Mouse (Mus musculus): ENCODE data around the gene Iqcg. TPM values are rescaled to one million over a fixed set of nuclear protein-coding genes. Genes with fewer than 3 reads are reported as not detected.
"Not testable (repeated sequence)": the region's sequence is repeated elsewhere in the genome, so short reads cannot be mapped to it uniquely, and the experiment has no call there.

The Iqcg gene
- total RNA-seq (2021), result 0.48 and 1.6 TPM in 2 replicates
- long read RNA-seq, full-length matches to known transcripts, result 2 of 10 reads
- long read RNA-seq, partial matches to known transcripts, result 8 of 10 reads
- long read RNA-seq, other reads (novel, unspliced or antisense), result 0 of 10 reads

DNA sequence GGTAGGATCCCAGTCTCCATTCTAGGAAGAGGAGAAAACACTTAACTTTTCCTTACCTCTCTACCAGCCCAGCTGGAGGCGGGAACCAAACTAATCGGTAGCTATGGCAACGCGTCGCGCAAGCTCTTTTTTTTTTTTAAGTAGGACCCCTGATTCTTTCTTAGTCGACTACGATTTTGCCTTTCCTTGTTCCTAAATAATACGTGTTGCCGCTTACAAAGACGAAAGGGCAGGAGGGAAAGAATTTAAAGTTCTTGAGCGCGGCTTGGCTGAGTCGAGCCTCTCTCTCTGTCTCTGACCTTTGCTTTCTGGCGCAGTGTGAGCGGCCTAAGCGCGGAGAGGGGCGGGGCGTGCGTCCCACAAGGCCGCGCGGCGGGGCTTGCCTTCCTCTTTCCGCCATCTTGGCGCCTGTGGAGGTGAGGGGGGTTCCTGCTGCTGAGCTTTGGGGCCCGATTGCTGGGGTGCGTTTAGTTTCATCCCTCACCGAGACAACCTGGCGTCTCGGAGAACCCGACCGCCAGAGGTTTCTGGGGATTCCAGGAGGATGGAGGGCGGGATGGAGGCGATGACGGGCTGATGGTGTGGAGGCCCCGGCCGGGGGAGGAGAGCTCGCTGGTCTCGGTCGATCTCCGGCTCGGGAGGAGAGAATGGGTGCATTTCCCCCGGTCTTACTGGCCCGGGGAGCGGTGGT lies at the start of gene Iqcg, which contains the start of gene Rpl35a:
Gene Iqcg, minus strand, starts transcription at position 124 of the 691 bp plus-strand sequence.
Gene Rpl35a, plus strand, starts transcription at position 359 of the 691 bp plus-strand sequence.
- DNase-seq, result peak; percentile 88

DNA sequence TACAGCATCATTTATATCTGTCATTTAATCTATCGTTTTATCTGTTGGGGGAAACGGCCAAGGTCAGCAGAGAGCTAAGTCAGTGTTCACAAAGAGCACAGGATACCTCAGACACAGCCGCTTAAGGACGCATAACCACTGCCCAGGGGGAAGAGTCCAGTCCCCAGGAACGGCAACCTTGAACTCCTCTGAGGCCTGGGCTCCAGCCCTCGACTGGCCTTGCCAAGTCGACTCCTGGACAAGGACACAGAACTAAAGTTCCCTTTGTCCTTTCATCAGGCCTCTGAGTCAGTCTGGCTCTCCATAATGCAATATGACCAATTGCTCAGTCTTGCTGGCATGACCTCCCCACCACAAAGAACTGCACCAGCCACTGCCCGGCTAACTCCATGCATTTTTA lies 29.6 kb upstream of the Iqcg start:
- DNase-seq, result peak; percentile 68

DNA sequence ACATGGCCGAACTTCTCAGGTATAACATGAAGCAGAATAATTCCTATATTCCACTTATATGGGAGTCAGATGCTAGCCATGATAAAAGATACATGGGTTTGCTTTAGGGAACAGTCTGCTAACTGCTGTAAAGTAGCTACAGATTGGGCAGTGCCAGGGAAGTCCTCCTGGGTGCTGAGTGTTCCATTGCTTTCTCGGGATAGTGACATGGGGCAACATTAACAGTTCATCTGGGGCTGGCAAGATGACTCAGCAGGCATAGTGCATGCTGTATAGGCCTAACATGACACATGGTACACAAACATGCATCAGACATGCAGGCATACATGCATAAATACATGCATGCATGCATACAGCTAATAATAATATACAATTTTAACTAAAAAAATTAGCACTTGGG lies 28.0 kb upstream of the Iqcg start:
- DNase-seq, result no peak

DNA sequence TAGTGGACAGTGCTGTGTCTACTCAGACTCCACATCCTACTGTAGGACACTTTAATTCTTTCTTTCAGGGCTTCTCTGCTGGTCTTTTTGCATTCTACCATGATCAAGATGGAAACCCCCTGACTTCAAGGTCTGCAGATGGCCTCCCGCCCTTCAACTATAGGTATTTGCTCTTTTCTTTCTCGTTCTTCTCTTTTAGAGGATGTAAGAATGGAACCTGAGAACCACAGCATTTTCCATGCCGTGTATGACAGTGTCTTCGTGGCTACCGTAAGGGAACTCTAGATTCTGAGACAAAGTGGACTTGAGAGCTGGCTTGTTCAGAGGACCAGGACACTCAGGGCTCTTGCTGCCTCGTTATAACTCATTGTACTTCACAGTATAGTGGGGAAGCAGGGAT lies 26.9 kb upstream of the Iqcg start:
- no peak for DNase-seq

DNA sequence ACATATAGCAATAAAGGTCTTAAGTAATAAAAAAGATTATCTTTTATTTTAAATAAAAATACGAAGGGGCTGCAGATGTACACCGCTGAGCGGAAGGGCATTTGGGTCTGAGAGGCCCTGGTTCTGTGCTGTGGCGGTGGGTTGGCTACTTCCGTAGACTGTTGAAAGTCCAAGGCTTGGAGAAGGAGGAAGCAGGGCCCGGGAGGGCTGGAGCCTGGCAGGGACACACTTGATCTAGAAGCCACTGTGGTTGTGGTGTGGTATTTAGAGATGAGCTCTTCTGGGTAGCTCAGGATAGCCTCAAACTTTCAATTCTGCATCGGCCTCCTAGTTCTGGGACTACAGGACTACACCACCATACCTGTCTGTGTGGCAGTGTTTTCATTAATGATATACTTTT lies 24.0 kb upstream of the Iqcg start:
- DNase-seq, result no peak

DNA sequence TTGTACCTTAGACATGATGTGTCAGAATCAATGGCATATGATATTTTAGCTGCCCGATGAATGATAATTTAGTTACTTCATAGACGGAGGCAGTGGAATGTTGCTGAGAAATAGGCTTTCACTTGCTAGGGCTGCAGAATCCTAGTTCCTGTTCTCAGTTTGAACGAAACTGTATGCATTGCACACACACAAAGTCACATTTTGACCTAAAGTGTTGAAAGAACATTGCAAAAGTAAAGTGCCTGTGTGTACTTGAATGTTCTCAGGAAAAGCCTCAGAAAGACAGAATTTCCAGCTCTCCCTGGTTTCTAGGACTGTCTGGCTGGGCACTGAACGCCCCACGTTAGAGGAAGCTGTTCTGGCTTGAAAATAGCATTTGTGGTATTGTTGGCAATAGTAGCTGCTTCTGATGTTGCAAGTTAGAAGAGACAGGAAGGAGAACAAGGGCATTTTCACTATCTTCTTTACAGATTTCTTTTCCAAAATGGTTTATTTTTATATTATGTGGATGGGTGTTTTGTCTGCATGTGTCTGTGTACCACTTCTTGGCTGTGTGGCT lies 21.1 kb upstream of the Iqcg start:
- DNase-seq, result no peak

DNA sequence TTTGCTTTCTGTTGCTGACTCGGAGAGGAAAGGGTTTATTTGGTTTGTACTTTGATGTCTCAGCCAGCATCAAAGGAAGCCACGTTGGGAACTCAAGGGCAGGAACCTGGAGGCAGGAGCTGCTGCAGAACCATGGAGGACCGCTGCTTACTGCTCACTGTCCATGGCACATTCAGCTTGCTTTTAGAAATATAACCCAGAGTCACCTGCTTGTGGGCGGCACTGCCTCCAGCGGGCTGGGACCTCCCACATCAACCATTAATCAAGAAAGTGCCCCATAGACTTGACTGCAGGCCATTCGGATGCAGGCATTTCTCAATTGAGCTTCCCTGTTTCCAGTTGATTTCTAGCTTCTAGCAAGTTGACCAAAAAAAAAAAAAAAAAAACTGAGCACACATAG lies 20.1 kb upstream of the Iqcg start:
- DNase-seq, result no peak

DNA sequence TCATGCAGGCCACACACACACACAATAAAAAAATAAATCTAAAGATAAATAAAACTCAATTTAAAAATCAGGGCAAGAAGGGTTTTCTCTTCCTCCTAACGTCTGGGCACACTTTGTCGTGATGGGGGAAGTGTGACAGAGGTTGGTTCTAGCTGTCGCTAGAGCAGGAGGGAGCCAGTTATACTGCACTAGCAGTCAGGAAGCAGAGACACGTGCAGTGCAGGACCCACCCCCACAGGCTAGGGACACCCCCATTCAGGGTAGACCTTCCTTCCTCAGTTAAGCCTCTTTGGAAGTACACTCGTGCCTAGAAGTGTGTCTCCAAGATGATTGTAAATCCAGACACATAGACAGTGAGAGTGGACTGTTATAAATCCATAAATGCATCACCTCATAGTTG lies 18.9 kb upstream of the Iqcg start:
- DNase-seq, result no peak

DNA sequence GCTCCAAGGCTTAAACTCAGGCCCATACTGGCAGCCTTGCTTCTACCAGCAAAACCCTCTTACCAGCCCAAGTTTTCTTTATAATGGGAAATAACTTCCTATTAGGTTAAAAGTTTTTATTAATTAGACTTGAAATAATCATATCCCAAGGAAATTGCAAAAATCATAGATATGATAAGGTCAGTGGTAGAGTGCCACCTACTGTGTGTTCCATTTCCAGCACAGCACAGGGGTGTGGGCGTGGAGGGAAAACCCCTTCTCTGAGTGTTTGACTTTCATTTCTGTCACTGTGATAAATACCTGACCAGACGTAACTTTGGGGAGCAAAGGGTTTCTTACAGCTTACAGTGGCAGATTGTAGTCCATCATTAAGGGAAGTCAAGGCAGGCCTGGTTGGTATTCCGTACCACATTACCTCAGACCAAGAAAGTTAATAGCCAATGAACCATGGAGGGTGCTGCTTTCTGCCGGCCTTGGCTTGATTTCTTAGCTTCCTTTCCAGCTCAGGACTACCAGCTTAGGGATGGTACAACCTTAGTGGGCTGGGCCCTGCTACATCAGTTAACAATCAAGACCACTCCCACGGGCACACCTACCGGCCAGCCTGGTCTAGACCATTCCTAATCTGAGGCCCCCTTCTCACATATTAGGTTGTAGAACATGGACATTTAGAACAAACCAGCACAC lies 17.0 kb upstream of the Iqcg start:
- DNase-seq, result no peak

DNA sequence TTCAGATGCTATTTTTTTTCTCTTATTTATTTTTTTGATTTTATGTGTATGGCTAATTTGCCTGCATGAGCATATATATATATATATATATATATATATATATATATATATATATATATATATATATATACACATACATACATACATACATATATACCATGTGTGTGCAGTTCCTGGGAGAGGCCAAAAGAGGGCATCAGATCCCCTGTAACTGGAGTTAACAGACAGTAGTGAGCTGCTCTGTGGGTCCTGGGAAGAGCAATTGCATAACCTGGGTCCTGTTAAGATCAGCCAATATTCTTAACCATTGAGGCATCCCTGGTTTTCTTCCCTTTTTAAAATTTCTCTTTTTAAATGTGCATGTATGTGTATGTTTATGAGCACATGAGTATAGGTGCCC lies 14.9 kb upstream of the Iqcg start:
- no peak for DNase-seq

DNA sequence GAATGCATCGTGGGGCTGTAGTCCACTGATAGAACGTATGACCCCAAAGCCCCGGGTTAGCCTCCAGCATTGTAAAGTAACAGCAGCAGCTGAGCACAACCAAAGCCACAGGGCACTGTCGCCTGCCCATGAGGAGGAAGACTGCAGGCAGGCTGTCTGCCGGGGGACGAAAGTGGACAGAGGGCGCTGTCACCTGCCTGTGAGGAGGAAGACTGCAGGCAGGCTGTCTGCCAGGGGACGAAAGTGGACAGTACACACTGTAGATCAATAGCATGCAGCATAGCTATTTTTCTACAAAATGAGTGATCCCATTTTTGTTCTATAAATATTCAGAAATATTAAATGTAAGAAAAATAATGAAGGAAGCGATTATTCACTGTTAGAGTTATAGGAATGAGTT lies 8.6 kb upstream of the Iqcg start:
- no peak for DNase-seq

DNA sequence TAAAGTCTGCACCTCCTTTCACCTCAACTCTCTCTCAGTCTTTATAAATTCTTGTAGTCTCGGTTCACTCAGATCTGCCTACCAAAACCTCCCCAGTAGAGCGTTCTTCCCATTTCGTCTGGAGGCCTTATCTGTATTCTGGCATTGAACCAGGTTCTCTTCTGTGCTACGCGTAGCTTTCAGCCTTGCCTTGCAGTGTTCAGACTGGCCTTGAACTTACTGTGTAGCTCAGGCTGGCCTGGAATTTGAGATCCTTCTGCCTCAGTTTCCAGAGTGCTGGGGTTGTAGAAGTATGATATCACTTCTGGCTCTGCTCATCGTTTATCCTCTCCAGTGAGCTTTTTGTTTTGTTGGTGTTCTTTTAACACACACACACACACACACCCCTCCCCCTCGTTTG lies 7.2 kb upstream of the Iqcg start:
- DNase-seq, result no peak

DNA sequence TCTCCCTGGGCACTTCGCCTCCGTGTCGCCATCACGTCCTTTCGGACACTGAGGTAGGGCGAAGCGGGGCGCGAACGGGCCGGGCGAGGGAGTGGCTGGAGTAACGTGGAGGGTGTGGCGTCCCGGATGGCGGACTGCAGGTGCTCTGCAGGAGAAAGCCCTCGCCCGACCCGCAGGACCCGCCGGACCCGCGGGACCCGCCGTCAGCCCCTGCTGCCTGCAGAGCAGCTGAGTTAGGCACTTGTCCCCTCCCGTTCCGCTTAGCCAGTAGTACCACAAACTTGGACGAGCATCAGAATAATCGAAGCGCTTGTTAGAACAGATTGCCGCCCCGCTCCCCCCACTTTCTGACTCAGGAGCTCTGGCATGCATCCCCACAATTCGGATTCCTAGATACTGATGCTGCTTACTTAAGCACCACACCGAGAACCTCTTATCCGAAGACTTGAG lies 6.7 kb upstream of the Iqcg start:
- DNase-seq, result peak; percentile 74

DNA sequence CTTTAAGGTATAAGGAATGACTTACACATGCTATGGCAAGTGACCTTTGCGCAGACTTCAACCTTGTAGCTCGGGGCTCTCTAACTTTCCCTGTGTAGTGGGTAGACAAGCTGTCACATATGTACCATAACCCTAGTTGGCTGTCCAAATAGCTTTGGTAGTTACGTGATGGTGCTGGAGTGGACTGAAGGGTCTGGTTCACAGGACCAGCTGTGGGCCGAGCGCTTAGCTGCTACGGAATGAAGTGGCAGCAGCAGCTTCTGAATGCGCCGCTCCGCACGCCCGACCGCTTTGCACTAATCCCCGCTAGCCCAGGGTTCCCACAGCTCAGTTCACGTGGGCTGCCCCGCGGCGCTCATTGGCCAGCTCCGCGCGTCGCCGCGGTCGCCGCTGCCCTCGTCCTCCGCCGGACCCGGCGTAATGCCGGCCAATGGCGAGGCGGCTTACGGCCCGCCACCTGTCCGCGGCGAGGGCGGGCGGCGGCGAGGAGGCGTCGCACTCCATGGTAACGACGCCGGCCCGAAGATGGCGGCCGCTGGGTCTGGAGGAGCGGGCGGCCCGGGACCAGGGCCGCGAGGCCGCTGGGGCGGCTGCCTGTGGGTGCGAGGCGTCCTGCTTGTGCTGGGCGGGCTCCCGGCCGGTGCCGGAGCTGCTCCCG lies 6.1 kb upstream of the Iqcg start, which contains the start of gene Lmln:
Gene Lmln, plus strand, starts transcription at position 498 of the 658 bp plus-strand sequence.
- DNase-seq, result peak; percentile 94

DNA sequence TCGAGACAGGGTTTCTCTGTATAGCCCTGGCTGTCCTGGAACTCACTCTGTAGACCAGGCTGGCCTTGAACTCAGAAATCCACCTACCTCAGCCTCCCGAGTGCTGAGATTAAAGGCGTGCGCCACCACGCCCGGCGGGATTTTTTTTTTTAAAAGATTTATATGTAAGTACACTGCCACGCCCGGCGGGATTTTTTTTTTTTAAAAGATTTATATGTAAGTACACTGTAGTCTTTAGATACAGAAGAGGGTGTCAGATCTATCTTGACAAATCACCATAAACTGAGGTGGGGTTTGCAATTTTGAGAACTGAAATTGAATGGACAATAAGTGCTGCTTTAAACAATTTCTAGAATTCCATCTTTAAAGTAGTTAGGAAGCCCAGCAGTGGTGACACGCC lies 5.4 kb upstream of the Iqcg start:
- DNase-seq, result no peak

DNA sequence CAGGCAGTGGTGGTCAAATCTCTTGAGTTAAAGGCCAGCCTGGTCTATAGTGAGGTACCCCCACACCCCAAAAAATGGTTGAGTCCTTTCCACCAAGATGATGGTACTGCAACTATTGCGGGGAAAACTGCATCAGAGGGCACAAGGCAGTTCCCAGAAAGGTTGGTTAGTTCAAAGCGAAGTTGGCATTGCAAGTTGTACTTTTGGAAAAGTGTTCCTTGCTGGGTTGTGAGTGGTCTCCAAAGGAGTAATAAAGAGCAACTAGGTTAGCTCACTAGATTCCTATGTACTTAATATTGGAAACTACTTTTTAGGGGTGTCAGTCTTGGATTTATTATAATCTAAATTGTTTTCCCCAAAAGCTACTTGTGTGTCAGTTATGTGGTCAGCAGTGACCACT lies 4.9 kb upstream of the Iqcg start:
- no peak for DNase-seq

DNA sequence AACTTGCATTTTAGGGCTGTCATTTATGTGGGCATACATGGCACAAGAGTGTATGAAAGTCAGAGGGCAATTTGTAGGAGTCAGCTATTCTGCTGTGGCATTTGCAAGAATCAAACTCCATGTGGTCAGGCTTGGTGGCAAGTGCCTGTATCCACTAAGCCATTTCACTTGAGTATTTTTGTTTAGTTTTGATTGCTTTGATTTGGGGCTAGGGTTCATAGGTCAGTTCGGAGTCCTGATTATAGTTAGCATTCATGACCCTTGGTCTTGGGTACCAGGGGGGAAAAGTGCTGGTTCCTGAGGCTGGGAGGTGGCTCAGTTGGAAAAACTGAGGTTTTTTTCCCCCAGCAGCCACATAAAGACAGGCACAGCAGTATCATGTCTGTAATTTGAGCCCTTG lies 3.5 kb upstream of the Iqcg start:
- no peak for DNase-seq

DNA sequence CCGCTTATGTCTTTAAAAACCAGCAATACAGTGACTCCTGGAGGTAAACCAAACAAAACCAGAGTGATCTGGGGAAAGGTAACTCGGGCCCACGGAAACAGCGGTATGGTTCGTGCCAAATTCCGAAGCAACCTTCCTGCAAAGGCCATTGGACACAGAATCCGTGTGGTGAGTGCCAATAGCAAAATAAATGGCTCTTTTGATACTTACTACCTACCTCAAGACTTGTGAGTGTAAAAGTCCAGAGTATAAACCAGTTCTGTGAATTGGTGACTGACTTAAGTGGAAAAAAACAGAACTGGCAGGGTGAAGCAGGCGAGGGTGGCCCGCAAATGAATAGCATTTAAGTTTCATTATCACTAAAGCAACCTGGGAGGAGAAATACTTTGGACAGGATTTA lies 2.6 kb upstream of the Iqcg start:
- not testable (repeated sequence) for DNase-seq

DNA sequence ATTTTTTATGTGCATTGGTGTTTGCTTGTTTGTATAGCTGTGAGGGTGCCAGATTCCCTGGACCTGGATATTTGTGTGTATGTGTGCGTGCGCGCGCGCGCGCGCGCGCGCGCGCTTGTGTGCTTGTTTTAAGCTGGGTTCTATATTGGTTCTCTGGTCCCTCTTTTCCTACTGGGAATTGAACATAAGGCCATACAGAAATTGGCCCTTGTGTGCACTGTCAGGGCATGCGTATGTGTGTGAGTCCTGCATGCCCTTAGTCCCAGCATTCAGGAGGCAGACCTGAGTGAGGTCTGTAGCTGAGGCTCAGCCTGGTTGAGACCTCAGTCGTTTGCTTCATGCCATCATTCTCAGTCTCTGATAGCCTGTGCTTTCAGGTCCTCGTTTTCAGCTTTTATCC lies 2.0 kb upstream of the Iqcg start:
- no peak for DNase-seq

DNA sequence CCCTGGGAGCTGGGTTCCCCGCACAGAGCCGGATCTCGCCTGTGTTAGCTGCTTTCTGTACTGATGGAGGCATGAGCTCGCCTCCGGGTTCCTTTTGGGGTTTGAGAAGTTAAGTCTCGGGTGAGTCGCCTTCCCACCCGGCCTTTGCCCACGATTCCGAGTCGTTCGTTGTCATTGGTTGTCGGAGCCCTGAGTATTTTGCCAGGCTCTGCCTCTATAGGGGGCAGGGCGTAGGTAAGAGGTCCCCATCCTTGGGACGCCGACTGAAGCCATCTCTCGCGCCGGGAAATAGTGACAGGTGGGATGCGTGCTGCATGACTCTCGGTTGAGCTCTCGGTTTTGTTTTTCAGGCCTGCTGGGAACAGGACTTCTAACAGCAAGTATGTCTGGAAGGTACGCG lies 768 bp upstream of the Iqcg start:
- DNase-seq, result no peak

DNA sequence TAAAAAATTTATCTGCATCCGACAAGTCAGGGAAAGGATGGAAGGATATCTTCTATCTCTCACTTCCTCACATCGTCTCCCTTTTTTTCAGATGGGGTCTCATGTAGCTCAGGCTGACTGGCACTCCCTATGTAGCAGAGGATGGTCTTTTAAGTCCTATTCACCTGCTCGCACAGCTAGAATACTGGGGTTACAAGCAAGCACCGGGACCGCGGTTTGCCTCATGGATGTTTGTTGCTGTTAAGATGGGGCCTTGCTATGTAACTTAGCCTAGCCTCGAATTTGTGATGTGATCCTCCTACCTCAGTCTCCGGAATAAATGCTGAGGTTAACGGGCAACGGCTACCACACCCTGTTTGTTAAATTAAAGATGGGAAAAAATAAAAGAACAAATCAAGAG lies 363 bp downstream of the Iqcg start:
- DNase-seq, result no peak

DNA sequence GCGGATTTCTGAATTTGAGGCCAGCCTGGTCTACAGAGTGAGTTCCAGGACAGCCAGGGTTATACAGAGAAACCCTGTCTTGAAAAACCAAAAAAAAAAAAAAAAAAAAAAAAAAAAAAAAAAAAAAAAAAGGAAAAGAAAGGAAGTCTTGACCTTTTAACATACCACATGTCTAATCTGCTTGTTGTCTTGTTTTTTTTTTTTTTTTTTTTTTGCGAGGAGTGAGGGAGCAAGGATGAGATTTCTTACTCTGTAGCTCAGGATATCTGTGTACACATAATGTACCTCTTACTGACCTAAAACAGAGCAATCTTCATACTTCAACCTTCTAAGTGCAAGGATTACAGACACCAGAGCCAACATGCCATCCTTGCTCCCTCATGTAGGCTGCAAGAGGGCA lies 1.1 kb downstream of the Iqcg start:
- DNase-seq, result not testable (repeated sequence)

DNA sequence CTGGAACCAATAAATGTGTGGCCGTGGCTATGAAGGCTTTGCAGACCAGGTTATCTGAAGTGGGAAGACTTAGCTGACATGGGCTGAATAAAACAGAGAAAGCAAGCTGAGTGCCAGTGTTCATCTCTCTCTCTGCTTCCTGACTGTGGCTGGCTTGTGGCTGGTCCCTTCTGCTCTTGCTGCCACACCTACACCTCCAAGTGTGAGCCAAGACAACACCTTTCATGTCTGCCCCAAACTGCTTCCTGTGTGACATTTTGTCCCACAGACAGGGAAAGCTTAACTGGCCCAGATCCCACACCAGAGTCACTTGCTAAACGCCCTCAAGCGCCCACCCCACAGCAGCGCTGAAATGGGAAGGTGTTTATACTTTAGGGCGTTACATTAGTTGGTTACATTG lies 2.9 kb downstream of the Iqcg start:
- DNase-seq, result no peak
